Mouse (Mus musculus) neural tube, embryonic 12.5 days (tissue): ENCODE measurements around the gene Chtf18. TPM values are rescaled to one million over a fixed set of nuclear protein-coding genes. Genes with fewer than 3 reads are reported as not detected.
"Not testable (repeated sequence)": the region's sequence is repeated elsewhere in the genome, so short reads cannot be mapped to it uniquely, and the experiment has no call there.

Experiments used
- ATAC-seq: fragments of 200-750 bp; cut with Nextera tagmentation; 2 replicates; pipeline ENCODE4 v1.8.0; 2017; ENCODE audit warnings: low read depth, mild to moderate bottlenecking, moderate TSS enrichment, moderate library complexity; ENCODE audit not compliant: low FRiP score
- H3K27ac ChIP-seq: fragments of 300-500 bp; sonication (generic); 2 replicates; pipeline ENCODE4 v1.5.1; 2016
- H3K27me3 ChIP-seq: fragments of 300-500 bp; sonication (generic); replicated peaks from 2 replicates; pipeline ENCODE4 v1.6.1; 2016; ENCODE audit warnings: mild to moderate bottlenecking
- H3K36me3 ChIP-seq: fragments of 300-500 bp; sonication (generic); 2 replicates; pipeline ENCODE4 v1.6.1; 2016; ENCODE audit warnings: mild to moderate bottlenecking
- H3K4me1 ChIP-seq: fragments of 300-500 bp; sonication (generic); 2 replicates; pipeline ENCODE4 v1.6.1; 2016
- H3K4me2 ChIP-seq: fragments of 300-500 bp; sonication (generic); replicated peaks from 2 replicates; pipeline ENCODE4 v1.6.1; 2016; ENCODE audit warnings: mild to moderate bottlenecking
- H3K4me3 ChIP-seq: fragments of 300-500 bp; sonication (generic); 2 replicates; pipeline ENCODE4 v1.5.1; 2016
- H3K9ac ChIP-seq: fragments of 300-500 bp; sonication (generic); 2 replicates; pipeline ENCODE4 v1.6.1; 2016; ENCODE audit warnings: mild to moderate bottlenecking
- H3K9me3 ChIP-seq: fragments of 300-500 bp; sonication (generic); 2 replicates; pipeline ENCODE4 v1.6.1; 2016; ENCODE audit warnings: mild to moderate bottlenecking
- WGBS: fragments of 180-500 bp; shearing (Covaris S2); methylation state at CpG from one replicate; pipeline ENCODE4 v1.1.7; 2016; 5-methylcytosine and 5-hydroxymethylcytosine counted together
- polyA plus RNA-seq: library from polyadenylated mRNA; unstranded; fragments of >200 nt; fragmentation: Nextera tagmentation; extraction: Ambion mirVana; gene quantifications from 2 replicates; pipeline ENCODE4 v1.2.1, GENCODE M21; 2016

The Chtf18 gene
- polyA plus RNA-seq, 1 experiment from 2014 or later = 24.9 TPM

DNA sequence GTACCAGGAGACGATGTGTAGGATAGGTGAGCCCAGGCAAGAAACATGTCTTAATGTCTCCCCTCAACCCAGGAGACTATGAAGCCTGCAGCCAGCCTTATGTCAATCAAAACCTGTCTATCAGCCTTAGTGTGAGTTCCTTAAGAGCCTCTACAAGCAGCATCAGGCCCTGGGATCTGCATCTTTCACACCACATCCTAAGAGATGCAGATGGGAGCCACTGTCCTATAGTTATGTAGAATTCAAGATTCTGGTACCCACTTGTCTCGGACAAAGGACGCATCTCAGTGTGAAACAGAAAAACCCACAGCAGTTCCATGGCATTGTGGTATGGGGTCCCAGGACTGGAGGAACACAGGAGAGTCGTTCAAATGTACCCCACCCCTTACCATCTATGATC is 27.9 kb upstream of the Chtf18 start:
- WGBS = 72% methylated on average over 4 of the region's 4 CpGs

DNA sequence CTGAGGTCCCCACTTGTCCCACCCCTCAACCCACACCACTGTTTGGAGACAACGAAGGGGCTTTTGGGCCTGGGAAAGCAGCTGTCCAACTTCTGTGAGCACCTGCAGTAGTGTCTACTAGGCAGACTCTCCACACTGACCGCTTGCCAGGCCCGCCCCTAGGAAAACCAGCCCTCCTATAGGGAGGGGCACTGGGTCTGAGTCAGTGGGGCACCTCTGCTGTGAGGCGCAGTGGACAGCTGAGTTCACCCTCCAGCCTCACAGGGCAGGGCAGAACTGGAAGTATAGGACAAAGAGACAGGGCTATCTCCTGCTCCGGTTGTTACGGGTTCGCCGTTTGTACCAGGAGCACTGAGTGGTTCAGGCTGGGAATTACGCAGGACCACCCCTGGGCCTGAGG is 27.0 kb upstream of the Chtf18 start, which contains the start of gene Msln:
Gene Msln (minus strand): TSS at position 138 of the 400 bp plus-strand sequence.
- Histone ChIP-seq H3K4me2 (no peak within 1 kb of the TSS), H3K36me3 (no peaks in the 10 kb centered on the region), H3K27ac (no peak within 1 kb of the TSS), H3K9ac (no peak within 1 kb of the TSS), H3K4me3 (no peak within 1 kb of the TSS), H3K27me3 (no peaks in the 10 kb centered on the region; the same call in 1 of the 2 replicates), H3K4me1 (0 out of 2 replicates have a peak, but pooled peaks cover 5% of the 10 kb centered on the region), H3K9me3 (no peaks in the 10 kb centered on the region)
- WGBS = 86% methylated on average over 9 of the region's 9 CpGs
- no peak for ATAC-seq

More for the DNA sequence above, 27.9 kb upstream of the Chtf18 start:
- no peak overlapping the region for H3K4me3 ChIP-seq
- no peak overlapping the region for H3K9ac ChIP-seq
- no peaks in the 10 kb centered on the region for H3K9me3 ChIP-seq
- no peak overlapping the region for H3K4me2 ChIP-seq
- H3K4me1 ChIP-seq = 0 out of 2 replicates have a peak, but pooled peaks cover 5% of the 10 kb centered on the region
- no peak for ATAC-seq
- no peaks in the 10 kb centered on the region; the same call in 1 of the 2 replicates for H3K27me3 ChIP-seq
- H3K36me3 ChIP-seq = no peaks in the 10 kb centered on the region
- no peak overlapping the region for H3K27ac ChIP-seq

DNA sequence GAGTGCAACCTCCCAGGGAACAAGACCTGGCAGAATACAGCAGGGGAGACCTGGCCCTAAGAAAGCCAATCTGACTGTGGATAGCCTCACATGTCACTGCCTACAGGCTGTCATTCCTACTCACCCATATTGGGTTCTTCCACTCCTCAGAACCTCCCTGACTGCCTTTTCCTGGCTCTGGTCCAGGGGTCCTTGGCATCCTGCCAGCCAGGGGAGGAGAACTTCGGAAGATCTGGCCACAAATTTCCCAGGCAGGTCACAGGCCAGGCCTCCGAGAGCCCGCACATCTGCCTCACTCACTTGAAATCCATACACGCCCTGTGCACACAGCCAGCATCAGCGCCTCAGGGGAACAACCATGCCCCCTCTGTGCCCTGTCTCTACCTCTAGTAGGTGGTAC is 24.2 kb upstream of the Chtf18 start:
- no peak overlapping the region for H3K27ac ChIP-seq
- 0 out of 2 replicates have a peak, but pooled peaks cover 5% of the 10 kb centered on the region for H3K4me1 ChIP-seq
- no peak overlapping the region for H3K4me3 ChIP-seq
- H3K9ac ChIP-seq = no peak overlapping the region
- no peak for ATAC-seq
- 57% methylated on average over 5 of the region's 5 CpGs for WGBS
- H3K4me2 ChIP-seq = no peak overlapping the region
- no peaks in the 10 kb centered on the region for H3K36me3 ChIP-seq
- H3K9me3 ChIP-seq = no peaks in the 10 kb centered on the region
- no peaks in the 10 kb centered on the region; the same call in 1 of the 2 replicates for H3K27me3 ChIP-seq

GRCm38 (mm10) chr17:25749314-25749713 is 22.1 kb upstream of the Chtf18 start:
- Histone ChIP-seq H3K9me3 (no peaks in the 10 kb centered on the region), H3K36me3 (no peaks in the 10 kb centered on the region), H3K4me3 (no peak overlapping the region), H3K27me3 (no peaks in the 10 kb centered on the region), H3K4me2 (no peak overlapping the region), H3K9ac (no peak overlapping the region), H3K27ac (no peak overlapping the region), H3K4me1 (0 out of 2 replicates have a peak, but pooled peaks cover 5% of the 10 kb centered on the region)
- ATAC-seq = no peak
- WGBS = 85% methylated on average over 6 of the region's 6 CpGs

- Histone ChIP-seq H3K4me1 (0 out of 2 replicates have a peak, but pooled peaks cover 5% of the 10 kb centered on the region), H3K9ac (no peak overlapping the region), H3K36me3 (no peaks in the 10 kb centered on the region), H3K4me3 (no peak overlapping the region), H3K27me3 (no peaks in the 10 kb centered on the region), H3K27ac (no peak overlapping the region), H3K4me2 (no peak overlapping the region), H3K9me3 (no peaks in the 10 kb centered on the region)
- no peak for ATAC-seq
- 93% methylated on average over 4 of the region's 4 CpGs for WGBS
Observed at GRCm38 (mm10) chr17:25748238-25748637, 21.0 kb upstream of the Chtf18 start.

- no peak overlapping the region for H3K4me2 ChIP-seq
- H3K27ac ChIP-seq = no peak overlapping the region
- no peaks in the 10 kb centered on the region for H3K36me3 ChIP-seq
- ATAC-seq = no peak
- H3K4me3 ChIP-seq = no peak overlapping the region
- H3K9me3 ChIP-seq = no peaks in the 10 kb centered on the region
- no peak overlapping the region for H3K9ac ChIP-seq
- H3K4me1 ChIP-seq = no peaks in the 10 kb centered on the region
- 0 out of 2 replicates have a peak, but pooled peaks cover 3% of the 10 kb centered on the region for H3K27me3 ChIP-seq
- 81% methylated on average over 10 of the region's 10 CpGs for WGBS
Observed at GRCm38 (mm10) chr17:25744311-25744710, 17.1 kb upstream of the Chtf18 start.

DNA sequence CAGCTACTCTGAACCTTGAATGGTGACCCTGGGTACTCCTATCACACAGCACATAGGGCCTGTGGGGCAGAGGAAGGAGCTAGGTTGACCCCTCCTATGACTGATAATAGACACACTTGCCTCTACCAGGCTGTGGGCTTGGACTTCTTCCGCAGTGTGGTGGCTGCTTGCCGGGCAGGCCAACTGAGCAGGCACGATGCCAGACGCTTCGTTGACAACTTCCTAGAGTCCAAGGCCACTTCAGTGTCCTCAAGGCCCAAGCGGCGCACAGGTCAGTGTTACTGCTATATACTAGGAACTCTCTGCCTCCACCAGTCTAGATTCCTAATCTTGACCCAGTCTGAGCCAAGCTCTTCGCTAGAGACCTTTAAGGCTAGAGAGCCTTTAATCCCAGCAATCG is 16.6 kb upstream of the Chtf18 start:
- Histone ChIP-seq H3K9me3 (no peaks in the 10 kb centered on the region), H3K27ac (no peak overlapping the region), H3K4me2 (no peak overlapping the region), H3K27me3 (0 out of 2 replicates have a peak, but pooled peaks cover 3% of the 10 kb centered on the region), H3K4me1 (no peaks in the 10 kb centered on the region), H3K9ac (no peak overlapping the region), H3K36me3 (no peaks in the 10 kb centered on the region), H3K4me3 (no peak overlapping the region)
- 90% methylated on average over 9 of the region's 9 CpGs for WGBS
- ATAC-seq = no peak

- not testable (repeated sequence) for H3K9ac ChIP-seq, H3K4me1 ChIP-seq, H3K4me2 ChIP-seq, H3K4me3 ChIP-seq, H3K27ac ChIP-seq, ATAC-seq, H3K36me3 ChIP-seq, H3K9me3 ChIP-seq, H3K27me3 ChIP-seq
- WGBS = 78% methylated on average over 12 of the region's 12 CpGs
Observed at GRCm38 (mm10) chr17:25741471-25741870, 14.3 kb upstream of the Chtf18 start.

DNA sequence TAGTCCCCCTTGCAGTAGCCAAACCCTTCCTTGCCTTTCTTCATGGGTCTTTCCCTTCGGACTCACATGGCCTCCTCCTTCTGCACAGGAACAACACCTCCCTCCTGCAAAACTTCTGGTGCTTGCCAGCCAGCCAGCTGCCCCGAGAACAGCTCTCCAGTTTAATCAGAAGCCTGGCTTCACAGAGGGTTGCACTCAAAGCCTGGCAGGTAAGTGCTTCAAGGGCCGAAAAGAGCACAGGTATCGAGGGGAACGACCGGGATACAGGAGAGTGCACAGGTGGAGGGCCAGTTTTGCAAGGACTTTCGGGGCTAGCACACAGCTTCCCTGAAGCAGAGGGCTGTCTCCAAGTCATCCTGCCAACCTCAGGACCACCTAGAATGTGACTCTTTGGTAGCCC is 11.6 kb upstream of the Chtf18 start:
- no peaks in the 10 kb centered on the region for H3K4me1 ChIP-seq
- no peak overlapping the region for H3K9ac ChIP-seq
- 0 out of 2 replicates have a peak, but pooled peaks cover 3% of the 10 kb centered on the region for H3K27me3 ChIP-seq
- no peaks in the 10 kb centered on the region for H3K9me3 ChIP-seq
- H3K4me3 ChIP-seq = no peak overlapping the region
- H3K27ac ChIP-seq = no peak overlapping the region
- H3K4me2 ChIP-seq = no peak overlapping the region
- no peak for ATAC-seq
- no peaks in the 10 kb centered on the region for H3K36me3 ChIP-seq
- 79% methylated on average over 7 of the region's 7 CpGs for WGBS

DNA sequence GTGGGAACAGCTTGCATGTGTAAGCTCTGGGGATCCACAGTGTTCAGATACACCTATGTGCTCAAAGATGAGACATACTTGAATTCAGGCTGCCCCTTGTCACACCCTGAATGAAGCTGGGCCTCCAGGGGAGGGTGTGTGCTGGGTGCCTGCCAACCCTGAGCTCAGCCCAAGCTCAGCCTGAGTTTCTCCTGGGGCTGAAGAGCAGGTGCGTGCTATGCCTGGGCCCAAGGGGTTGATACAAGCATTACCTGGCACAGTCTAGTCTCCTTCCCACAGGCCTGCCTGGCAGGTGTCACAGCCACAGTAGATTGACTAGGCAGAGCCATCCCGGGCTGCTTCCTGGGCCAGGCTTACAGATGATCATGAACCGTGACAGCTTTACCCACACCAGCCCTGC is 8.5 kb upstream of the Chtf18 start, which contains the start of gene Mslnl:
Gene Mslnl (plus strand): TSS at position 298 of the 400 bp plus-strand sequence.
- Histone ChIP-seq H3K9ac (no peak within 1 kb of the TSS), H3K4me2 (no peak within 1 kb of the TSS), H3K9me3 (no peaks in the 10 kb centered on the region), H3K4me1 (peaks cover 3% of the 10 kb centered on the region; the same call in 1 of the 2 replicates), H3K27ac (no peak within 1 kb of the TSS), H3K36me3 (peaks cover 6% of the 10 kb centered on the region), H3K4me3 (no peak within 1 kb of the TSS), H3K27me3 (no peaks in the 10 kb centered on the region)
- ATAC-seq = no peak
- 82% methylated on average over 3 of the region's 3 CpGs for WGBS

GRCm38 (mm10) chr17:25735246-25735645 is 8.0 kb upstream of the Chtf18 start:
- no peaks in the 10 kb centered on the region for H3K9me3 ChIP-seq
- H3K36me3 ChIP-seq = peaks cover 11% of the 10 kb centered on the region
- H3K4me3 ChIP-seq = no peak overlapping the region
- H3K27me3 ChIP-seq = no peaks in the 10 kb centered on the region
- WGBS = 88% methylated on average over 5 of the region's 5 CpGs
- H3K4me1 ChIP-seq = peaks cover 3% of the 10 kb centered on the region; the same call in 1 of the 2 replicates
- no peak overlapping the region for H3K4me2 ChIP-seq
- no peak for ATAC-seq
- no peak overlapping the region for H3K27ac ChIP-seq
- no peak overlapping the region for H3K9ac ChIP-seq

DNA sequence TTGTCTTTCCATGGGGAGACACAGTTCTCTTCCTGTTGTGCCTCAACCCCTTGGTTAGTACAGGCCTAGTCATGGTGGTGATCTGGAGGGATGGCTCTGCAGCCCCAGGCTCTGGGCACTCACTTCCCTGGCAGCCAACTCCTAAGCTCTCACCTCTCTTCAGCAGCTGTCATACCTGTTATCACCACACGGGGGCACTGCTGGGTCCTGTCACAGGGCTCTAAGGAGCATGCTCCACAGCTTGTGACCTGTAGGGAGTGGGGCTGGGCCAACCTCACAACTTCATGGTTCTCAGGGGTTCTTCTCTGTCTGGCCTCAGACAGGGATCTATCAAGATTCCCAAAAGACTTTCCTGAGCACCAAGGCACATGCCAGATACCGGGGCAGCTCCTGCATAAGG is 4.9 kb upstream of the Chtf18 start:
- Histone ChIP-seq H3K27ac (no peak overlapping the region), H3K4me2 (no peak overlapping the region), H3K9ac (no peak overlapping the region), H3K4me3 (no peak overlapping the region), H3K4me1 (peaks cover 16% of the 10 kb centered on the region), H3K36me3 (peaks cover 14% of the 10 kb centered on the region), H3K9me3 (no peaks in the 10 kb centered on the region), H3K27me3 (no peaks in the 10 kb centered on the region)
- no peak for ATAC-seq
- 22% methylated on average over 2 of the region's 2 CpGs for WGBS

DNA sequence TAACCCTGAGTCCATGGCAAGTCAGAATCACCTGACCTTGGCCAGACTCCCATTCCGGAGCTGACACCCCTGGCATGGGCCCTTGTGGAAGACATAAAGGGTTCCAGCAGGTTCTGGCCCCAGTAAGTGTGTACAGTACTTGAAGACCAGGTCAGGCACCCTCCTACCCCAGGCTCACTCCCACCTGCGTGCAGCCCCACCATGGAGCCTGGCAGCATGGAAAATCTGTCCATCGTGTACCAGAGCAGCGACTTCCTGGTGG is 721 bp upstream of the Chtf18 start:
- Histone ChIP-seq H3K27me3 (no peaks in the 10 kb centered on the region), H3K27ac (no peak overlapping the region), H3K9ac (peak overlapping the region; percentile 77), H3K36me3 (peaks cover 28% of the 10 kb centered on the region), H3K4me3 (peak overlapping the region; percentile 63), H3K4me1 (peaks cover 26% of the 10 kb centered on the region), H3K4me2 (peak overlapping the region; percentile 93), H3K9me3 (no peaks in the 10 kb centered on the region)
- 23% methylated on average over 4 of the region's 4 CpGs for WGBS
- peak; percentile 19 for ATAC-seq
